Mouse (Mus musculus) lung, postnatal 0 days (tissue): ENCODE measurements at regions not wholly inside any gene's neighbourhood (a gene's known extent, or its start where the extent isn't known, plus 50 kb on each side); places are given as distances from the start of the nearest gene placed in this dataset.

Experiments
- CTCF ChIP-seq: IDR thresholded peaks from 2 replicates; pipeline ENCODE4 v1.5.1; 2016; ENCODE audit warnings: antibody characterized with exemption, mild to moderate bottlenecking
- EP300 ChIP-seq: IDR thresholded peaks from 2 replicates; pipeline ENCODE4 v1.6.1; 2016; ENCODE audit warnings: antibody characterized with exemption, mild to moderate bottlenecking, control low read depth

DNA sequence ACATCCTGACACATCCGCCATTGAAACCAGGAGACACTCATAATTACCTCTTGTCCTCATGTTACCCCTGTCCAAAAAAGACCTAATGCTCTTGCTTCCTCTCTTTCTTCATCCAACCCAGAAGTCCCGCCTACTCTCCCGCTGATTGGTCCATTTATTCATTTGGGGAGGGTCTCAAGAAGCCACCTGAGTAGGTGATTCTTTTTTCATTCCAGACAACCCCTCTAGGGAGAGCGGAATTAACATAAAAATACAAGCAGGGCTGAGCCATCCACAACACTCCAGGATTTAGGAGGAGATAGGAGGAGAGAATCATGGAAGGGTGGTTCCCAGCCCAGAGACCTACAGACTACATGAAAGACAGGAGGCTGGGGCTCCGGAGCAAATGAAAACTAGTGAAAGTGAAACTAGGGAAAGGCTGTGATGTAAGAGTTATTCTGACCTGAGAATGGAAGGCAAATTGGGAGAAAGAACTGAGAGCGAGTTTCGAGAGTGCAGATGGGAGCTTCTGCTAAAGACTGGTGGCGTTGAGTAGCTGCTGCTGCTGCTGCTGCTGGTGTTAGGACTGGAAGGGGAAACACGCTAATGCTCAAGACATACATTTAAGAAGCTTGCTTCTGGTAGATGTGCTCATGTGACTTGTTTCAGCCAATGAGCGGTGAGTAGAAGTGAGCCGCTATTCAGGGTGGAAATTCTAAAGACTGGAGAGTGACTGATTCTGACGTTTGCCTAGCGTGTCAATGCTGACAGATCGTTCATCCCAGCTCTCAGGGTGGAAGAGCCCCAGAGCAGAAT is 55.0 kb upstream of the Mmp2 start:
- no peak for TF ChIP-seq EP300
- TF ChIP-seq CTCF = no peak
